Mouse (Mus musculus): Measurements from ENCODE around the gene Ide.

DNA sequence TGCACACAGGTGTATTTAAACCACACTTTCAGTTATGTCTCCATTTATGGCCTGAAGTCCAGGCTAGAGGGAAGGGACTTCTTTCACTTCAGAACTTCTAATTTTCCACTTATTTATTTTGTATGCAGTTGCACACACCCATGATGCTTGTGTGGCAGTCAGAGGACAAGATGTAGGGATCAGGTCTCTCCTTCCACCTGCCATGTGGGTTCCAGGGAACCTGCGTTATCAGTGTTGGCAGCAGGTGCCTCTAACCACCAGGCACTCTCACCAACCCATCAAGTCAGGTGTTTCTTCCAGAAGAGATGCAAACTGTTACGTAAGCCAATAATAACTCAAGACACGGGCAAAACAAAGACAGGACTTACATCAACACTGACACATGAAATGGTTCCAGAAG lies 35.9 kb downstream of the Ide start:
- TF ChIP-seq CTCF (IDR thresholded peaks at IDR 0.05; ENCODE audit: low read depth) = no peak
- TF ChIP-seq EP300 (IDR thresholded peaks at IDR 0.05; ENCODE audit: low read depth) = no peak

All from liver, postnatal 0 days (tissue).